Mouse (Mus musculus): ENCODE measurements around the gene Aloxe3.

Aloxe3 gene

GRCm38 (mm10) chr11:69109032-69109900 lies 16.4 kb upstream of the Aloxe3 start:
- DNase-seq (ENCODE audit: low spot score in 2 of 2) = no peak

- peak; percentile 92 for DNase-seq (ENCODE audit: low spot score in 2 of 2)
These were observed 15.2 kb upstream of the Aloxe3 start for GRCm38 (mm10) chr11:69110319-69111046.

- no peak for DNase-seq (ENCODE audit: low spot score in 2 of 2)
These were observed 14.5 kb upstream of the Aloxe3 start for GRCm38 (mm10) chr11:69111051-69111810.

DNA sequence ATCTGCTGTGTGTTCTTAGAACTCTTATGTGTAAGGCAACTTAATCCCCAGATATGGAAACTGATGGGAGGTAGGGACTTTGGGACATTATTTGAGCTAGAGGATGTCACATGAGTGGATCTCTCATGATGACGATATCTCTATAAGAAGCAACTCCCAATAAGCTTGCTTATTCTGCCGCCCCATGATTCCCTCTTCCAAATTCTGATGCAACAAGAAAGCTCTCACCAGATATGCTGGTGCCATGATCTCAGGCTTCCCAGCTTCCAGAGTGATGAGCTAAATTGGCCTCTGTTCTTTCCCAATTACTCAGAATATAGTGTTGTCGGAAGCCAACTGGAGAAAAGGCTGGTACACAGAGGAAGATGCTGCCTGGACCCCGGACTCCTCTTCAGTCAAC lies 13.8 kb upstream of the Aloxe3 start:
- DNase-seq (ENCODE audit: low spot score in 2 of 2) = no peak

DNA sequence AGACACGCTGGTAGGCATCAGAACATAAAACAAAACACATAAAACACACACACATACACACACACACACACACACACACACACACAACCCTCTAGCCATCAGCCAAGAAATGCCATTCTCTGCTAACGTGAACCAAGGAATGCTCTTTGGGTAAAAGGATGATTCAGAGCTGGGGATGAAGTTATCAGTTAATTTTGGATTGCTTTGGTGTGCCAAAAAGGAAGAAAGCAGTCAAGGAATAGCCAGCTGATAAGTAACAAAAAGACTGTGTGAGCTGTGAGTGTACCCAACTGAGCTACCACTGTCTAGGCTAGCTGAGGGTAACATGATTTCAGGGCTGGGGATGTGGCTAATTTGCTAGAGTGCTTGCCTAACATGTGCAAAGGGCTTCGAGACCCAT lies 11.7 kb upstream of the Aloxe3 start:
- DNase-seq (ENCODE audit: low spot score in 2 of 2) = no peak

GRCm38 (mm10) chr11:69114621-69115020 lies 11.1 kb upstream of the Aloxe3 start:
- DNase-seq (ENCODE audit: low spot score in 2 of 2) = no peak

- DNase-seq (ENCODE audit: low spot score in 2 of 2) = no peak
These were observed 8.9 kb upstream of the Aloxe3 start for GRCm38 (mm10) chr11:69116843-69117242.

DNA sequence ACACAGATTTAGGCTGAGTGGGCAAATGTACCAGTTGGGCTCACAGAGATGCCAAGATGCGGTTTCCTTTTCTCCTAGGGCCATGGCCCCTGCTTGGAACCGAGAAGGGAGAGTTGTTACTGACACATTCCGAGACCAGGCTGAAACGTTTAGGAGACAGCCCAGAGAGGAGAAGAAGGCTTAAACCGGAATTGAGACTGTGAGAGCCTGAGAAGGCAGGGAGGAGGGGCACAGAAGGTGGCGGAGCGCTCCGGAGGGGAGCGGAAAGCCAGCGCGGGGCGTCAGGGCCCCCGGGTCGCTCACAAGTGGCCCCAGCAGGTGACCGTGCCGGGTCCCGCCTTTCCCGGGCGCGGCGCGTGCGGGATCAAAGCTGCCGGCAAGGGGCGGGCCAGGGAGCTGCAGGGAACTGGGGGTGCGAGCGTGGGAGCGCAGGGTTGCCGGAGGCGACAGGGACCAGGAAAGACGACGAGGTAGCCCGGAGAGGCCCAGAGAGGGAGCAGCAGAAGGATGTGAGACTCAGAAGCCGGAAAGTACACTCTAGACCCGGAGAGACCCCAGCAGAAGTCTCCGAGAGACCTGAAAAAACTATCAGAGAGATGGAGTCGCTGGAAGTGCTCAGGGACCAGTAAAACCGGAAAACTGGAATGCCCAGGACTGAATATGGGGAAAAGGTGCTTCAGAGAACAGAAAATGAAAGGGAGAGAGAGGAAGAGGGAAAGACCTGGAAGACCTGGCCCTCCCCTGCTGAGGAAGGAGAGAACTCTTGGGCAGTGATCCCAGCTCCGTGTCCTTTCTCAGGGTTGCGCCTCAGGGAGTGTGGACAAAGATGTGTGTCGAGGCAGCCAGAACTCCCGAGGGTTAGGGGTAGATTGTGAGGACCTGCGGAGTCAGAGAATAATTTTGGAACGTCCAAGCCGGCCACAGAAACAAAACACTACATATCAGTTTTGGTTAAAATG lies 7.7 kb upstream of the Aloxe3 start:
- DNase-seq (ENCODE audit: low spot score in 2 of 2) = peak; percentile 57 to 60

- peak; percentile 88 to 90 for DNase-seq (ENCODE audit: low spot score in 2 of 2)
These were observed 6.9 kb upstream of the Aloxe3 start for GRCm38 (mm10) chr11:69118765-69119164.

DNA sequence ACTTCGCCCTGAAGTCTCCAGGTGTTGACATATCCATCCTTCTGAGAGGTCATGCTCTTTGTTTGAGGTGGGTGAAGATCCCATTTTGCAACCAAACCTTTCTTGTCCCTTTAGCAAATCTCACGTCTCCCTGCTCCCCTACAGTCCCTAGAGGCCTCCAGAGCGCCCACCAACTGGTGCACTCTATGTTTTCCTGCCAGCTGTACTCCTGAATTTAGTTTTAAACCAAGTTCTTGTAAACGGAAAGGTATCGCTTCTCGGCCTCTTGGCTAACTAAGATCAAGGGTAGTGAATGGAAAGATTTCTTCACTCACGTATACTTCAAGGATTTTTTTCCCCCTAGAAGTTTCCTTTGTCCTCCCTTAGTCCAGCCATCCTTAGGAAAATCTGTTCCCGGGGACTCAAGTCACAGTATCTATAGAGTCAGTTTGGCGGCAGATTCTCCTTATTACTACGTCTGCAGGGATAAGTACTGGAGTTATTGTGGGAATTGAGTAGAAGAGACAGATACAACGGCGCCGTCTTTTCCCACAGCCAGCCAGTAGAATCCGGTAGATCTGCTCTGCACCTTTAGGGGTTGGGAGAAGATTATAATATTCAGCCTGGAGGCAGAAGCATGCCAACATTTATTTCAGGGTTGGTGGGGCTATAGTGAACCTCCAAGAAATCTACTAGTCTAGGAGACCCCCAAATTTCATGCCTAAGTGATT lies 6.1 kb upstream of the Aloxe3 start:
- DNase-seq (ENCODE audit: low spot score in 2 of 2) = no peak

- DNase-seq (ENCODE audit: low spot score in 2 of 2) = no peak
These were observed 5.3 kb upstream of the Aloxe3 start, which contains the start of gene Hes7 for GRCm38 (mm10) chr11:69120221-69121000. TSS of gene Hes7 (plus strand) at chr11:69120404.

DNA sequence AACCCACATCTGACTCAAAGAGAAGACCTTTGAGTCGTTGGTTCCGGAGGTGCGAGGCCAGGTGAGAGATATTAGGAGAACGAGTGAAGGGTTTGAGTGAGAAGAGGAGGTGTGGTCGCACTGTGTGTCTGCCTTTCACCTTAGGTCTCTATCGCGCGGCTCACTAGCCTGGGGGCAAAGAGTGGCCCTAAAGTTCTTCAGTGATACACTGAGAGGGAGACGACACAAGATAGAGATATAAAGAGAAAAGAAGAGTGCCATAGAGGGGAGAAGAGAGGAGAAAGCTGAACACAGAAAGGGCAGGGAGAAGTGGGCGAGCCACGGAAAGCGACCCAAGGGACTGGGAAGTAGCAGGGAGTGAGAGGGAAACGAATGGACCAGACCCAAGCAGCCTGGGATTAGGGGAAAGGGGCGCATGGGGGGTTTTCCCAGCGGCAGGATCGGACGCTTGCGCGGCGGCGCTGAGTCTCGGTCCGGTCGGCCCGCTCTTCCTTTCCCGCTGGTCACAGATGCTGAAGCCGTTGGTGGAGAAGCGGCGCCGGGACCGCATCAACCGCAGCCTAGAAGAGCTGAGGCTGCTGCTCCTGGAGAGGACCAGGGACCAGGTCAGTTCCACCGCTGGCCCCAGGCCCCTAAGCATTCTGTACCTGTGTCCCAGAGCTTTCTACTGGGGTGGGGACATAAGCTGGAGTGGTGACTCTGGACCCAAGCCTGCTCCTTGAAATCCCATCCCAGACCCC lies 4.5 kb upstream of the Aloxe3 start:
- no peak for DNase-seq (ENCODE audit: low spot score in 2 of 2)

- no peak for DNase-seq (ENCODE audit: low spot score in 2 of 2)
These were observed 3.9 kb upstream of the Aloxe3 start for GRCm38 (mm10) chr11:69121741-69122335.

DNA sequence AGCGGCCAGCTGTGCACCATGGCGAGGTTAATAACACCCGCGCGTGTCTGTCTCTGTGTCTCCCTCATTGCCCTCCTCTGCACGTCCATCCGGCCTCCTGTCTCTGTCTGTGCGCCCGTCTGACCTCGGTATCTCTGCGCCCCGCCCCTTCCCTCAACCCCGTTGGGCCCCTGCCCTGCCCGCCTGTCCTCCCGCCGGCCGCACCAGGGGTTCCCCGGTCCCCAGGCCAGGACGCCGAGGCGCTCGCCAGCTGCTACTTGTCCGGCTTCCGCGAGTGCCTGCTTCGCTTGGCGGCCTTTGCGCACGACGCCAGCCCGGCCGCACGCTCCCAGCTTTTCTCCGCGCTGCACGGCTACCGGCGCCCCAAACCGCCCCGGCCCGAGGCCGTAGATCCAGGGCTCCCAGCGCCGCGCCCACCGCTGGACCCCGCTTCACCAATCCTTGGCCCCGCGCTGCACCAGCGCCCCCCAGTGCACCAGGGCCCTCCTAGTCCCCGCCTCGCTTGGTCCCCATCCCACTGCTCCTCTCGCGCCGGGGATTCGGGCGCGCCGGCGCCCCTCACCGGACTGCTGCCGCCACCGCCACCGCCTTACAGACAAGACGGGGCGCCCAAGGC lies 3.3 kb upstream of the Aloxe3 start, which contains the start of gene 9130213A22Rik:
Gene 9130213A22Rik (minus strand): TSS at position 254 of the 616 bp plus-strand sequence.
- peak; percentile 85 to 91 for DNase-seq (ENCODE audit: low spot score in 2 of 2)

GRCm38 (mm10) chr11:69123056-69123692 lies 2.5 kb upstream of the Aloxe3 start:
- peak; percentile 89 to 90 for DNase-seq (ENCODE audit: low spot score in 2 of 2)

- peak; percentile 73 to 82 for DNase-seq (ENCODE audit: low spot score in 2 of 2)
These were observed 1.8 kb upstream of the Aloxe3 start for GRCm38 (mm10) chr11:69123693-69124497.

DNA sequence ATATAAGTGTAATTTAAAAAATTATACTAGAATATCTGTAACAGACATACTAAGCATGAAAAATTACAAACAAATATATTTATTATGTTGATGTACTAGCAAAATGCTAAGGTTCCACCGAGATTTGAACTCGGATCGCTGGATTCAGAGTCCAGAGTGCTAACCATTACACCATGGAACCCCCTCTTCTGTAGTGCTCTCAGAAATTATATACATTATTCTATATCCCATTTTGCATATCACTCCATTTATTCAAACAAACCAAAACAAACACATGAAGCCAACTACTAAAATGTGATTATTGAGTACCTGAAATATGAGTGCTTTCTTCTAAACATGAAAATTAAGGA lies 1.2 kb upstream of the Aloxe3 start:
- DNase-seq (ENCODE audit: low spot score in 2 of 2) = peak; percentile 71 to 77

Data from natural killer cell, adult 2 months (primary cell).